Mouse (Mus musculus): ENCODE results near the gene Mpp1. TPM values are rescaled to one million over a fixed set of nuclear protein-coding genes. Genes with fewer than 3 reads are reported as not detected.

Mpp1 gene
- total RNA-seq (2023): 37.9 TPM

DNA sequence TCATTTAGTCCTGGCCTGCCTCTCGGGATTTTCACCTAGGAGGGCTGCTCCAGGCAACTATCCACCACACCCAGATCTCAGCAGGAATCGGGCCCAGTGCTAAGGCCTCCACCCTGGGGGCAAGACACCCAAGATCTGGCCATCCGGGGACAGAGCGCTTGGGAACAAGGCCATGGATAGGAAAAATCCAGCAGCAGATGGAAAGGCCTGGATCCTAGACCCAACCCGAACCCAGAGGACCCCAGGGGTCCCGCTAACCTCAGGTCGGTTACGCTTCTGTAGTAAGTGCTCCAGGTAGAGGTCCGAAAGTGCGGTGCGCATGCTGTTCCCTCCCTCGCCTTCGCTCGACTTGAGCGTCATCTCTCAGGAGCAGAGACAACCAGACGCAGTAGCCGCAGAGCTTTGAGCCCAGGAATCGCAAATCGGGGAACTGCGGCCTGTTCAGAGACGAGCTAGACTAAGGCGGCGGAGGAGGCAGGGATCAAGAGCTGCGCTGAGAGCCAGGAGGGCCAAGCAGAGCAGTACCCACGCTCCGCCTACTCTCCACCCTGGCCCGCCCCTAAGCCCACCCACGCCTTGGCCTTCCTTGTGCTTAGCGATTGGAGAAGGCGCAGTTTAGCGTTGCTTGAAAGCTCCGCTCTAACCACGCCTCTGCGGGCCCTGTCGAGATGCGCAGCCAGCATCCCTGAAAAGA is at the start of gene Mpp1:
Gene Mpp1 (minus strand): TSS at position 550 of the 694 bp plus-strand sequence.

DNA sequence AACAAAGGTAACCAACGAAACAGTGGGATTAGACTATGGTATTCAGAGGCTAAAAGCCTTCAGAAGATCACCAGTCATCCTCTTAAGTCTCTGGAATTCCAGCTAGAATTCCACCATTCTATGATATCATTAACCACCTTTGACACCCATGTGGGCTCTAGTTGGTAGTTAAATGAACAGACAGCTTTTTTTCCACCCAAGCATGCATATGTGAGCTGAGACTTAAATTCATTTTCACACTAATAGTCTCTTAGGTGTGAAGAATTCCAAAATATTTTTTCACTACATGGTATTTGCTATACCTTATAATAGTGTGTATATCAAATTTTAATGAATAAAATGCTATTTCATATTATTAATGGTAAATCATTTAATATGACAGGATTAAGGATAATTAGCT is 32.9 kb upstream of the Mpp1 start, which contains the start of gene Smim9:
Gene Smim9 (minus strand): TSS at position 101 of the 400 bp plus-strand sequence.

DNA sequence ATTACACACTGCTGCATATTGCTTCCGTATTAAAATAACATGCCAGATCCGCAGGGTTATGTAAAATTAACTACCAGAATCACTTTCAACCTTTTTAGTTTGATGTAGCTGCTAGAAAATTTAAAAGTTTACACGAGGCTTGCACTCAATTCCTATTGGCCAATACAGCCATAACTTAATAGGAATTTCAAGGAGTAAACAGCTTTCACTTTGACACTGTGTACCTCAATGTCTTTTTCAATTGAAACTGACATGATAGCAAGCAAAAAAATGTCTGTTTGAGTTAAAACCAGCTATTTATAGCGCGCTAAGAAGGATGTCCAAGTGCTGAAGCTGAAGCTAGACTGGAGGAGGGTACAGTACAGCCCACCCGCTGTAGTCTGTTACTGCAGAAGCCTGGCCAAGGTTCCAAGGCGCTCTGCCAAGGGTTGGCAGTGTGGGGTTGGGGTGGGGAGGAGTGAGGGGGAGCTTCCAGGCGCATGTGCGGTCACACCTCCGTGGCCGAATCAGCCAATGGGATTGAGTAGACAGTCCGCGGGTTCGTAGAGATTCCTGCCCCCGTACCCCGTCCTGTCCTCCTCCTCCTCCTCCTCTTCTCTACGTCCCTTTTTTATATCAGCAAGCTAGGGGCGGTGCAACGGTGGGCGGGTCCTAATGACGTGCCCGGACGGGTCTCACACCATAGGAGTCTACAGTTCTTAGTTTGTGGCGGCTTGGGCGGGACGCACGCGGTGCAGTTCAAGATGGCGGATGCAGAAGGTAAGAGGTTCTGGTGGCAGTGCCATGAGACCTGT is 35.2 kb downstream of the Mpp1 start, which contains the start of gene Dkc1:
Gene Dkc1 (plus strand): TSS at position 486 of the 794 bp plus-strand sequence.

DNA sequence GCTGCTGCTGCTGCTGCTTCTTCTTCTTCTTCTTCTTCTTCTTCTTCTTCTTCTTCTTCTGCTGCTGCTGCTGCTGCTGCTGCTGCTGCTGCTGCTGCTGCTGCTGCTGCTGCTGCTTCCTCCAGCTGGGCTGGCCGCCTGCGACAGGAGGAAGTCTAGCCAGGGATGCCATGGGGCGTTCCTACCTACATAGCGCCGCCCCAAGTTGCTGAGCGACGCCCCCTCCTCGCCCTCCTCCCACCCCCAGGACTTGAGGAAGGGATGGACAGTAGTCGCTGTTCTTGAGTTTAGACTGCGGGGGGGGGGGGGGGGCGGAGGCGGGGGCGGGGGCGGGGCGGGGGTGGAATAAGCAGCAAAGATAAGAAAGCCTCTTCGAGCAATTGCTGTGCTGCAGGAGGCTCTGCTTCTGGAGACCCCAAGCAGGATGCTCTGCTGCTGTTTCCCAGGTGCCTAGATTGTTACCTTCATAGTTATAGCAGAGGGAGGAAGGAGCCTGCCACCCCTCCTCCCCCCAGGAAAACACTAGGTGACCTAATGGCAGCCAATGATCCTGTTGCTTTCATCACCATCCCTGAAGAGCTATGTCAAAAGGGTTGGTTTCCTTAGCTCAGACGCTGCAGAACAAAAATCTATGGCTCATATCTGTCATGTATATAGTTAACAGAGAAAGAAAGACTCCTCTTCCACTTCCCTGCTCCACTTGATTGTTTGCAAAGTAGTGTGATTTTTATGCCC is 45.9 kb downstream of the Mpp1 start, which contains the start of gene Gab3:
Gene Gab3 (minus strand): TSS at position 685 of the 735 bp plus-strand sequence.

Other genes starting within 250 kb of the Mpp1 start
- 17.2 TPM for gene Gab3, start 45.6 kb downstream of the Mpp1 start, total RNA-seq (2023)
- gene Dkc1, start 35.2 kb downstream of the Mpp1 start, total RNA-seq (2023): 56.3 TPM
- not detected for gene Smim9, start 32.8 kb upstream of the Mpp1 start, total RNA-seq (2023)

Measured in CD4-positive naive resting alpha-beta T cell, adult 76 days (primary cell).